Mouse (Mus musculus) neural tube, embryonic 12.5 days (tissue): ENCODE measurements around the gene Cmah. TPM values are rescaled to one million over a fixed set of nuclear protein-coding genes. Genes with fewer than 3 reads are reported as not detected.

Experiments
- ATAC-seq: fragments of 200-750 bp; cut with Nextera tagmentation; 2 replicates; pipeline ENCODE4 v1.8.0; 2017; ENCODE audit warnings: low read depth, mild to moderate bottlenecking, moderate TSS enrichment, moderate library complexity; ENCODE audit not compliant: low FRiP score
- H3K27ac ChIP-seq: fragments of 300-500 bp; sonication (generic); 2 replicates; pipeline ENCODE4 v1.5.1; 2016
- H3K27me3 ChIP-seq: fragments of 300-500 bp; sonication (generic); replicated peaks from 2 replicates; pipeline ENCODE4 v1.6.1; 2016; ENCODE audit warnings: mild to moderate bottlenecking
- H3K36me3 ChIP-seq: fragments of 300-500 bp; sonication (generic); 2 replicates; pipeline ENCODE4 v1.6.1; 2016; ENCODE audit warnings: mild to moderate bottlenecking
- H3K4me1 ChIP-seq: fragments of 300-500 bp; sonication (generic); 2 replicates; pipeline ENCODE4 v1.6.1; 2016
- H3K4me2 ChIP-seq: fragments of 300-500 bp; sonication (generic); replicated peaks from 2 replicates; pipeline ENCODE4 v1.6.1; 2016; ENCODE audit warnings: mild to moderate bottlenecking
- H3K4me3 ChIP-seq: fragments of 300-500 bp; sonication (generic); 2 replicates; pipeline ENCODE4 v1.5.1; 2016
- H3K9ac ChIP-seq: fragments of 300-500 bp; sonication (generic); 2 replicates; pipeline ENCODE4 v1.6.1; 2016; ENCODE audit warnings: mild to moderate bottlenecking
- H3K9me3 ChIP-seq: fragments of 300-500 bp; sonication (generic); 2 replicates; pipeline ENCODE4 v1.6.1; 2016; ENCODE audit warnings: mild to moderate bottlenecking
- WGBS: fragments of 180-500 bp; shearing (Covaris S2); methylation state at CpG from one replicate; pipeline ENCODE4 v1.1.7; 2016; 5-methylcytosine and 5-hydroxymethylcytosine counted together
- polyA plus RNA-seq: library from polyadenylated mRNA; unstranded; fragments of >200 nt; fragmentation: Nextera tagmentation; extraction: Ambion mirVana; gene quantifications from 2 replicates; pipeline ENCODE4 v1.2.1, GENCODE M21; 2016

The Cmah gene
- polyA plus RNA-seq, 1 experiment from 2014 or later: 0.27 TPM

DNA sequence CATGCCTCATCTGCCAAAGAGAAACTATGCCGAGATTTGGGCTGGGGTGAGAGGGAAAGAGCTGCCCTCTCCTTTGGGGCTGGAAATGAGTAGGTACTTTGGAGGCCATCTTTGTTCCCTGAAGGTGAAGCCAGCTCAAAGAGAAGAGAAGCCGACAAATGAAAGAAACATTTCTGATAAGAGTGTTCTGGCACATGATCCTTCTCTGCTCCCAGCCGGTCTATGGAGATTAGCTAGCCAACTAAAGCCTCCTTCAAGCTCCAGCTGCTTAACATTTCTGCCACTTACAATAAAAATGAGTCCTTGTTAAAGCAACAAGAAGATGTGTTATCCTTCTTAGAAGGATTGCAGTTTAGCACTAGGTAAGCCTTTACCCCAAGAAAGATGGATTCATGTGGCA, 162.3 kb downstream of the Cmah start:
- Histone ChIP-seq H3K4me3 (no peak overlapping the region), H3K36me3 (no peaks in the 10 kb centered on the region), H3K4me2 (no peak overlapping the region), H3K27ac (no peak overlapping the region), H3K9ac (no peak overlapping the region), H3K27me3 (no peaks in the 10 kb centered on the region), H3K9me3 (no peaks in the 10 kb centered on the region), H3K4me1 (no peaks in the 10 kb centered on the region)
- ATAC-seq: no peak
- 88% methylated on average over 3 of the region's 3 CpGs for WGBS

DNA sequence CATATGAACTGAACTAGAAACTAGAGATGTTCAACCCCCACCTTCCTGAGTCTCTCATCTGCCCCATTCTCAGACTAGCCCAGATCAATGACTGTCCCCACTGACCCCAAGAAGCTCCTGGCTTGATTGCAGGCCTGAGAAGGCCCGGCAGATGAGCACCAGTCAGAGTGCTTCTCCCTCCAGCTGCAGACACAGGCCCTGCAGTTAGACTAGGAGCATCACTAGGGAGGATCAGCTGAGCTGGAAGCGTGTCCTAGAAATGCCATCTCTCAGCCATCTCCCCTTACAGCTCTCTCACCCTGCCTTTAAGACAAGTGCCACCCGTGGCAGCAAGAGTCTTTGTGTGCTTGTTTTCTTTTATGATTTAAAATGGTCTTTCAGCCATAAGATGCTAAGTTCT, 162.8 kb downstream of the Cmah start:
- no peaks in the 10 kb centered on the region for H3K27me3 ChIP-seq
- H3K9me3 ChIP-seq: no peaks in the 10 kb centered on the region
- no peak overlapping the region for H3K4me2 ChIP-seq
- no peak overlapping the region for H3K27ac ChIP-seq
- H3K4me1 ChIP-seq: no peaks in the 10 kb centered on the region
- ATAC-seq: no peak
- H3K36me3 ChIP-seq: no peaks in the 10 kb centered on the region
- 61% methylated on average over 3 of the region's 3 CpGs for WGBS
- H3K9ac ChIP-seq: no peak overlapping the region
- H3K4me3 ChIP-seq: no peak overlapping the region

DNA sequence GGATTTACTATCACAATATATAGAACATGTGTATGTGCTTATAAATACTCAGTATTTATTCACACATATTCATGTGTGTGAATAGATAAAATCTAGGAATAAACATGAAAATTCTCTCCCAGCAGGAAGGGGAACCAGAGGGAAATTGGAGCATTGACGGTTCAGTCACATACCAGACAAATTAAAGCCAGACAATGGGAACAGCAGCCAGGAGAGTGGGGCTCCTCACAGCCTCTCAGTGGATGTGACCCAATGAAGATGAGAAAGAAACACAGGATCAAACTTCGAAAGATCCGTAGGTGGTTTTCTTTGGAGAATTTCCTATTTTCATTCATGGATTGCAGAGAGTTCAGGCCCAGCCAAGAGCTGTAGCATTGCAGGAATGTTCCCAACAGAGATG, 163.9 kb downstream of the Cmah start:
- H3K27ac ChIP-seq: no peak overlapping the region

DNA sequence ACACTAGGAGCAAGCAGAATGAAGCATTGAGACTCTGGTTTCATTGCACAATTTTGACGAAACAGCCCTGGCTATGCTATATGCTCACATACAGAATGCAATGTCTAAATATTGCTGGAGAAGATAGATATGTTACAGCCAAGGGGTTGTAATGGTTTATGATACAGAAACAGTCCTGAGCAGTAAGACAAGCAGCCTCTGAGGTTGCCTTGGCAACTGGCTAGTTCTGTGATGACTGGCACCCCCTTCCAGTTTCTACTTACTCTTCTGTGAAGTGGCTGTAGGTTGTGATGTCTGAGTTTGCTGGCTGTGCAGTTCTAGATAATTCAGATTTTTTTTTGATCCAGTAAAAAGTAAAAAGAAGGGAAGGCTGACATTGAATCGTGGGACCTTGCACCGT, 166.6 kb downstream of the Cmah start:
- H3K4me1 ChIP-seq: no peaks in the 10 kb centered on the region
- ATAC-seq: no peak
- no peaks in the 10 kb centered on the region for H3K36me3 ChIP-seq
- no peaks in the 10 kb centered on the region for H3K9me3 ChIP-seq
- H3K4me2 ChIP-seq: no peak overlapping the region
- H3K27me3 ChIP-seq: no peaks in the 10 kb centered on the region
- 89% methylated on average over 3 of the region's 3 CpGs for WGBS
- H3K4me3 ChIP-seq: no peak overlapping the region
- H3K27ac ChIP-seq: no peak overlapping the region
- no peak overlapping the region for H3K9ac ChIP-seq

More for the DNA sequence above, 163.9 kb downstream of the Cmah start:
- H3K4me2 ChIP-seq: no peak overlapping the region
- H3K4me3 ChIP-seq: no peak overlapping the region
- no peak for ATAC-seq
- 78% methylated on average over 3 of the region's 3 CpGs for WGBS
- no peaks in the 10 kb centered on the region for H3K9me3 ChIP-seq
- no peaks in the 10 kb centered on the region for H3K36me3 ChIP-seq
- H3K27me3 ChIP-seq: no peaks in the 10 kb centered on the region
- H3K4me1 ChIP-seq: no peaks in the 10 kb centered on the region
- H3K9ac ChIP-seq: no peak overlapping the region

DNA sequence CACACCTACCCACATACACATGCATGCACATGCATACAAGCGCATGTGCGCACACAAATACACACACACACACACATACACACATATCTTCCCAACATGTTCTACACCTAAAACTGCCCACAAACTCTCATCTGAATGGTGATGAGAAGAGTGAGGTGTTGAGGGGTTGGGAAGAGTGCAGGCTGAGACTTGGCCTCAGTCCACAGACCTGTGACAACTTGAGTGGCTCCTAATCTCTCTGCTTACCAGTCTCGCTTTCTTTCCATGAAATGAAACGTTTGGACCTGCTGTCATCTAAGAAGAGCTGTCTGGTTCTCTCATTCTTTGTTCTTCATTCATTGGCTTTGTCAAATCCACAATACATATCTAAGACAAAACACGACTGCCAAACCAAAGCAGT, 169.1 kb downstream of the Cmah start:
- Histone ChIP-seq H3K36me3 (no peaks in the 10 kb centered on the region), H3K27me3 (no peaks in the 10 kb centered on the region), H3K4me2 (no peak overlapping the region), H3K27ac (no peak overlapping the region), H3K9ac (no peak overlapping the region), H3K4me3 (no peak overlapping the region), H3K9me3 (no peaks in the 10 kb centered on the region), H3K4me1 (no peaks in the 10 kb centered on the region)
- no peak for ATAC-seq
- WGBS: 91% methylated on average over 5 of the region's 5 CpGs

DNA sequence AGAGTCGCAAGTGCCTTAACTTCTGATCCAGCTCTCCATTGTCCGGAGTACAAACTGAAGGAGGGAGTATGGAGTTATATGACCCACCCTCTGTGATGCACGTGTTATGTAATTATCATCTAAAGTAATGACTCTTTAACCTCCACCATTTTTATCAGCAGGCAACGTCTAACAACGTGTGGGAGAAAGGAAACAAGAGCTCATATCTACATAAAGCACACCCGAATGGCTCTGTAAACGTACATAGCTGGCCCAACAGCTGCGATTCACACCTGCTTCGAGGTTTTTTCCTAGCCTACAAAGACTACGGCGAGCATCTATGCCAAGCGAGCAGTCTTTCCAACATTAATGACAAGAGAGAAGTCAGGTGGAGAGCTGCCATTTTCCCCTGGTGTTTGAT, 169.8 kb downstream of the Cmah start:
- no peaks in the 10 kb centered on the region for H3K36me3 ChIP-seq
- H3K4me2 ChIP-seq: no peak overlapping the region
- H3K9ac ChIP-seq: no peak overlapping the region
- no peak overlapping the region for H3K27ac ChIP-seq
- H3K4me1 ChIP-seq: no peaks in the 10 kb centered on the region
- no peaks in the 10 kb centered on the region for H3K9me3 ChIP-seq
- no peaks in the 10 kb centered on the region for H3K27me3 ChIP-seq
- no peak overlapping the region for H3K4me3 ChIP-seq
- ATAC-seq: no peak
- 88% methylated on average over 12 of the region's 12 CpGs for WGBS

DNA sequence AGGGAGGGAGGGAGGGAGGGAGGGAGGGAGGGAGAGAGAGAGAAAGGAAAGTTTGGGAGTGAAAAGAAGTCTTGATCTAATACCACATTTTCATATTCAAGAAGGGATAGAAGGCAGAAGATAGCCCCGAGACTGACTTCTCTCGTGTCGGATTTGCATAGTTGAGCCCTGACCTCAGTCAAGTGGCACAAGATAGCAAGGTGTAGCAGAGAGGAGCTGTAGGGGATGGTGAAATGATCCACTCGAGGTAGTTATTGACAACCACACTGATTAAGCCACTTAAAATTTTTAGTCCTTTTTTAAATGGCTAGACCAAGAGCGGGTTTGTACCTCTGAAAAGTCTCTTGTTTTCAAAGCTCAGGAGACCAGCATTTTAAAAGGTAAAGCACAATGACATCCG, 171.1 kb downstream of the Cmah start:
- no peaks in the 10 kb centered on the region for H3K36me3 ChIP-seq
- no peak overlapping the region for H3K9ac ChIP-seq
- no peak overlapping the region for H3K4me3 ChIP-seq
- no peak overlapping the region for H3K4me2 ChIP-seq
- no peaks in the 10 kb centered on the region for H3K9me3 ChIP-seq
- 85% methylated on average over 6 of the region's 6 CpGs for WGBS
- no peak for ATAC-seq
- no peaks in the 10 kb centered on the region for H3K4me1 ChIP-seq
- no peaks in the 10 kb centered on the region for H3K27me3 ChIP-seq
- no peak overlapping the region for H3K27ac ChIP-seq

DNA sequence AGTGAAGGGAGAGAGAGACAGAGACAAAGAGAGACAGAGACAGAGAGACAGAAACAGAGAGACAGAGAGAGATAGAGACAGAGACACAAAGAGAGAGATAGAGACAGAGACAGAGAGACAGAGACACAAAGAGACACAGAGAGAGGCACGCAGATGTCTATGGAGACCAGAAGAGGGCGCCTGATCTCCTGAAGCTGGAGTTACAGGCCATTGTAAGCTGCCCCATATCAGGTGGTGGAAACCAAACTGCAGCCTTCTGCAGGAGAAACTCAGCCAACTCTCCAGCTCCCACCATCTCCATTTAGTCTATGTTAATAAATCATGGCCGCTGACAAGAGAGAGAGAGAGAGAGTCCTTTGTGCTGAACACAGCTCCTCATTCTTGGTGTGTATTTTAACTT, 172.3 kb downstream of the Cmah start:
- no peaks in the 10 kb centered on the region for H3K36me3 ChIP-seq
- H3K4me2 ChIP-seq: no peak overlapping the region
- H3K9me3 ChIP-seq: no peaks in the 10 kb centered on the region
- H3K27me3 ChIP-seq: no peaks in the 10 kb centered on the region
- H3K4me3 ChIP-seq: no peak overlapping the region
- WGBS: 37% methylated on average over 3 of the region's 3 CpGs
- no peak overlapping the region for H3K27ac ChIP-seq
- no peaks in the 10 kb centered on the region for H3K4me1 ChIP-seq
- no peak for ATAC-seq
- no peak overlapping the region for H3K9ac ChIP-seq

DNA sequence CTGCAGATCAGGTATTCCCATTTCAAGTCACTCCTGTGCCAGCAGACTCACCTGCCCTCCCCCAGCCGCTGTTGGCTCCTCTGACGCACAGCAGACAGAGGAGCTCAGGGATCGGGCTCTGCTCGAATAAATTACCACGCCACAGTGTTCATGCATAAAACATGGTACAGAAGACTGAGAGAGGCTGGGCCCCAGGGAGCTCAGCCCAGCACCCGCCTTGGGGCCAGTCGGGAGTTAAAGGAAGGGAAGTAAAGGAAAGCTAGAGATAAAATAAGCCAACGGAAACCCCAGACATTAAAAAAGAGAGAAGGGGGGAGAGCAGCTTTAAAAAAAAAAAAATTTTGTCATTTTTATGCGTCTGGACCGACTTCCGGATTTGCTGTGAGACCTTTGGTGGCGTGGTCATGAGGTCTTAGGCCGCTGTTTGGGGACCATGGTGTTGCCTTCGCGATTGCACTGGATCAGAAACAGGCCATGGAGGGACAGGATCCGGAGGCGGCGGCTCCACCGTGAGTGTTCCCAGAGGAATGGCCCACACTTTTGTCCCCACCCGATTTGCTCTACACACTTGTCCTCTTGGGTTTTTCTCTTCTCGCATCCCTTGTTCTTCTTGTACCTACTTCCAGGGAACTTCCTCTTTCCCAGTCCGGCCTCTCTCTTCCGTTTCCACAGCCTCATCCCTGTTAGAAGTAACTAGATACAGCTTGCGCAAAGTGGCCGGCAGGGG, 174.1 kb downstream of the Cmah start:
- H3K4me3 ChIP-seq: no peak overlapping the region
- no peaks in the 10 kb centered on the region for H3K4me1 ChIP-seq
- H3K9me3 ChIP-seq: no peaks in the 10 kb centered on the region
- ATAC-seq: 0 out of 2 replicates have a peak, but pooled peaks have one; percentile 25
- no peaks in the 10 kb centered on the region for H3K36me3 ChIP-seq
- WGBS: 70% methylated on average over 25 of the region's 25 CpGs
- H3K27ac ChIP-seq: no peak overlapping the region
- no peak overlapping the region for H3K9ac ChIP-seq
- no peaks in the 10 kb centered on the region for H3K27me3 ChIP-seq
- H3K4me2 ChIP-seq: no peak overlapping the region

DNA sequence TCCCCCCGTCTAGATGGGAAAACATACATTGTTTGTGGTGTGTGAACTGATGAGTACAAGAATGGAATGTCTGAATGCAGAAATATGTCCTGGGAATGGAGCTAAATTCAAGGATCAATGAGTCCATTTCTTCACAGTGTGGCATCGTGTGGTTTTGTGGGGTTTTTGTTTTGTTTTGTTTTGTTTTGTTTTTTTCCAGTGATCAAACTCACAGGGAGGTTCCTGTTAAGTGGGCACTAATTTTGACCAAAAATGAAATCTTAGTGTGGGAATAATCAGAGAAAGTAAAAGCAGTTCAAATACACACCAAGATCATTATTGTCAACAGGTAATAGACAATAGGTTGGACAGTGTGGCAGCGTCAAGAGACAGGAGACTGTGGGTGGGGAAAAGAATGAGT, 174.7 kb downstream of the Cmah start:
- ATAC-seq: no peak
- H3K9me3 ChIP-seq: no peaks in the 10 kb centered on the region
- no peaks in the 10 kb centered on the region for H3K27me3 ChIP-seq
- H3K27ac ChIP-seq: no peak overlapping the region
- WGBS: 91% methylated on average over 3 of the region's 3 CpGs
- no peaks in the 10 kb centered on the region for H3K4me1 ChIP-seq
- H3K36me3 ChIP-seq: no peaks in the 10 kb centered on the region
- H3K4me2 ChIP-seq: no peak overlapping the region
- H3K9ac ChIP-seq: no peak overlapping the region
- H3K4me3 ChIP-seq: no peak overlapping the region

DNA sequence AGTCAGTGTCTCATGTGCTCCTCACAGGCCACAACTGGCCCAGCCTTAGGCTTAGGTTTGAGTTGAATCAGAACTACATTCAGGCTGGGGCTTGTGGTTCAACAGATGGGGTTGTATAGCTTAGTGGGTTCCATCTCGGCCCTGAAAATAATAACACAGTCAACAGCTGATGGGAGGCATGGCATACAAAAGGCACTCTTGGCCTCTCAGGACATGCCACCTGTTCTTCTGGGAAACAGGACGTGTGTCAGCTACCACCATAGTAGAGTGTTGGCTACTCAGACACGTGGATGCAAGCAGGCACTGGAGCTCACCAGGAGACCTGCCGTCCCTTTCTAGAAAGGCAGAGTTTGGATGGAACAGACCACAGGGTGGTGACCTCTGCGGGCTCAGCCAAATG, 178.6 kb downstream of the Cmah start:
- H3K4me1 ChIP-seq: no peaks in the 10 kb centered on the region
- H3K9ac ChIP-seq: no peak overlapping the region
- no peak overlapping the region for H3K4me2 ChIP-seq
- no peaks in the 10 kb centered on the region for H3K9me3 ChIP-seq
- H3K4me3 ChIP-seq: no peak overlapping the region
- no peak overlapping the region for H3K27ac ChIP-seq
- H3K27me3 ChIP-seq: no peaks in the 10 kb centered on the region
- 75% methylated on average over 5 of the region's 5 CpGs for WGBS
- H3K36me3 ChIP-seq: no peaks in the 10 kb centered on the region
- ATAC-seq: no peak

DNA sequence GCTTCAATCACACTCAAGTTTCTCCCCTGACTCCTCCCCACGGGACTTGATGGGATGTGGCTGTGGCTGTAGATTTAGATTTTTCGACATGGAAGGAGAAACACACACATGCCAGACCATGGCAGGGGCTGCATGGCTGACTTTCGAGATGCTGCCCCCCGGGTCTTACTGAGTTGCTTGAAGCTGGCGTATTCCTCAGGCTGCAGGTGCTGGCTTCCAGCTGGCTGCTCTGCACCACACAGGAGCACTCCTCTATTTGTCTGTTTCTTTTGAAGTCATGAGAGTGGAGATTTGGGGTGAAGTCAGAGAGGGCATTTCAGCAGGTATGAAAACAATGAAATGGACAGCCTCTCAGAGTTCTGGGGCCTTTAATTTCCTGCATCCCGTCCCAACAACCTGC, 180.0 kb downstream of the Cmah start:
- ATAC-seq: no peak
- Histone ChIP-seq H3K4me2 (no peak overlapping the region), H3K36me3 (no peaks in the 10 kb centered on the region), H3K27ac (no peak overlapping the region), H3K9ac (no peak overlapping the region), H3K4me1 (no peaks in the 10 kb centered on the region), H3K27me3 (no peaks in the 10 kb centered on the region), H3K4me3 (no peak overlapping the region), H3K9me3 (no peaks in the 10 kb centered on the region)
- WGBS: 82% methylated on average over 6 of the region's 6 CpGs

DNA sequence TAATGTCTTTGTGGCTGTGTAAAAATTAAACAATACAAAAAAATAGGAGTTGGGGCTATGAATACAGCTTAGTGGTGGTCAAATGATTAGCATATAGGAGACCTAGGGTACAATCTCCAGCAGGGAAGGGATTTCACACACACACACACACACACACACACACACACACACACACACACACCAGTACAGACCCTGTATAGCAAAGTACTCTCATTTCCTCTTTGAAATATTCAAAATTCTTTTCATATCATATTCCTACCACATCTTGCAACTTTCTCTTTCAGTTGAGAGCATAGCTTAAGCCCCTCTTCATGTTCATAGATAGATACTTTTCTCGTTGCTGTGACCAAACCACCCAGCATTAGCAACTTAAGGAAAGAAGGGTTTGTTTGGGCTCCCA, 181.7 kb downstream of the Cmah start:
- no peak overlapping the region for H3K9ac ChIP-seq
- no peak for ATAC-seq
- no peaks in the 10 kb centered on the region for H3K36me3 ChIP-seq
- WGBS: 59% methylated on average over 1 of the region's 1 CpGs
- no peaks in the 10 kb centered on the region for H3K27me3 ChIP-seq
- H3K4me3 ChIP-seq: no peak overlapping the region
- H3K4me1 ChIP-seq: no peaks in the 10 kb centered on the region
- H3K27ac ChIP-seq: no peak overlapping the region
- no peaks in the 10 kb centered on the region for H3K9me3 ChIP-seq
- H3K4me2 ChIP-seq: no peak overlapping the region
